Mouse (Mus musculus): ENCODE data around the gene Fibp. TPM values are rescaled to one million over a fixed set of nuclear protein-coding genes. Genes with fewer than 3 reads are reported as not detected.
A peak's percentile ranks its signal among the peaks of the same experiment; 100 is the strongest.

Fibp gene
- polyA plus RNA-seq, 1 experiment, result 88.6 TPM

GRCm38 (mm10) chr19:5455568-5455967 lies 4.8 kb upstream of the Fibp start:
- H3K4me1 ChIP-seq (ENCODE audit: control insufficient read depth, insufficient read depth, low read length), result peaks cover 1% of the 10 kb centered on the region; the same call in 1 of the 2 replicates
- H3K4me3 ChIP-seq (replicated peaks; ENCODE audit: control insufficient read depth, low read depth, low read length), result no peak overlapping the region
- 81% methylated on average over 8 of the region's 8 CpGs for WGBS
- TF ChIP-seq POLR2A (IDR thresholded peaks at IDR 0.05; ENCODE audit: borderline replicate concordance, control insufficient read depth, low read depth, low read length) (no peak), CTCF (IDR thresholded peaks at IDR 0.05; ENCODE audit: control insufficient read depth, insufficient read depth, low read length) (no peak)
- H3K27ac ChIP-seq (ENCODE audit: control insufficient read depth, insufficient read depth, low read depth, low read length, poor library complexity), result no peak overlapping the region

- peaks cover 1% of the 10 kb centered on the region; the same call in 1 of the 2 replicates for H3K4me1 ChIP-seq (ENCODE audit: control insufficient read depth, insufficient read depth, low read length)
- H3K27ac ChIP-seq (ENCODE audit: control insufficient read depth, insufficient read depth, low read depth, low read length, poor library complexity), result peak overlapping the region; percentile 86
- TF ChIP-seq CTCF (IDR thresholded peaks at IDR 0.05; ENCODE audit: control insufficient read depth, insufficient read depth, low read length), result no peak
- TF ChIP-seq POLR2A (IDR thresholded peaks at IDR 0.05; ENCODE audit: borderline replicate concordance, control insufficient read depth, low read depth, low read length), result no peak
- 1% methylated on average over 26 of the region's 26 CpGs for WGBS
- H3K4me3 ChIP-seq (replicated peaks; ENCODE audit: control insufficient read depth, low read depth, low read length), result peak overlapping the region; percentile 61
These were observed 4.0 kb upstream of the Fibp start for GRCm38 (mm10) chr19:5456241-5456921.

GRCm38 (mm10) chr19:5456922-5457745 lies 3.3 kb upstream of the Fibp start:
- Histone ChIP-seq H3K4me1 (ENCODE audit: control insufficient read depth, insufficient read depth, low read length) (peaks cover 1% of the 10 kb centered on the region; the same call in 1 of the 2 replicates), H3K4me3 (replicated peaks; ENCODE audit: control insufficient read depth, low read depth, low read length) (peak overlapping the region; percentile 73), H3K27ac (ENCODE audit: control insufficient read depth, insufficient read depth, low read depth, low read length, poor library complexity) (peak overlapping the region; percentile 86)
- TF ChIP-seq POLR2A (IDR thresholded peaks at IDR 0.05; ENCODE audit: borderline replicate concordance, control insufficient read depth, low read depth, low read length) (peak; percentile 91; the same call in 1 of the 2 replicates), CTCF (IDR thresholded peaks at IDR 0.05; ENCODE audit: control insufficient read depth, insufficient read depth, low read length) (no peak)
- WGBS, result under 1% methylated on average over 70 of the region's 70 CpGs

DNA sequence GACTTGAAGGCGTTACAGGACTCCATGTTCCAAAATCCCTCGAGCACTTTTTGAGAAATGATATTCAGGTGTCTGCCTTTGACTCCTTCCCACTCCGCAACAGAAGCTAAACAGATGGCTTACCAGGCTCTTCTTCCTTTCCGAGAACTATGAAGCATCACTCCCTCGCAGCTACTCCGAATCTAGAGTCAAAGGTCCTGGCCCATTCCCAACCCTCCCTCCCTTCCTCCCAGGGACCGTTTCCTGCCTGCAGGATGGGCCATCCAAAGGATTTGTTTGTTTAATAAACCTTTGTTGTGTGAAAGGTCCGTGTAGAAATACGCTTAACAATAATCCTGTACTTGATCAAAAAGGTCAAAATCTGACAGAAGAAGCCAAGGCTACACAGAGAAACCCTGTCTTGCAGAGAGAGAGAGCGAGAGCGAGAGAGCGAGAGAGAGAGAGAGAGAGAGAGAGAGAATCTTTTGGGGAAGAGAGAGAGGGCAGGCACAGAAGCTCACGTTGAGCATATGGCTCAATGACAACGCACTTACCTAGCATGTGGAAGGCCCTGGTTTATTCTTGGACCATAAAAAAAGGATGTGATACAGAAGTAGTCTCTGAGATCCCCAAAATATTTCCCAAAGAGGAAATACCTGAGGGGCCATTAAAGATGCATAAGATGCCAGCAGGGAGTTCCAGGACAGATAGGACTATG lies 2.5 kb upstream of the Fibp start, which contains the start of gene Ccdc85b:
TSS of gene Ccdc85b (minus strand) at position 149 of the 697 bp plus-strand sequence.
- TF ChIP-seq CTCF (IDR thresholded peaks at IDR 0.05; ENCODE audit: control insufficient read depth, insufficient read depth, low read length) (no peak), POLR2A (IDR thresholded peaks at IDR 0.05; ENCODE audit: borderline replicate concordance, control insufficient read depth, low read depth, low read length) (no peak)
- WGBS, result 11% methylated on average over 14 of the region's 14 CpGs
- Histone ChIP-seq H3K4me1 (ENCODE audit: control insufficient read depth, insufficient read depth, low read length) (peaks cover 1% of the 10 kb centered on the region; the same call in 1 of the 2 replicates), H3K4me3 (replicated peaks; ENCODE audit: control insufficient read depth, low read depth, low read length) (peak within 1 kb of the TSS; percentile 73), H3K27ac (ENCODE audit: control insufficient read depth, insufficient read depth, low read depth, low read length, poor library complexity) (peak within 1 kb of the TSS; percentile 86)

GRCm38 (mm10) chr19:5459019-5459418 lies 1.4 kb upstream of the Fibp start:
- no peak for TF ChIP-seq POLR2A (IDR thresholded peaks at IDR 0.05; ENCODE audit: borderline replicate concordance, control insufficient read depth, low read depth, low read length)
- WGBS, result 71% methylated on average over 7 of the region's 7 CpGs
- H3K4me1 ChIP-seq (ENCODE audit: control insufficient read depth, insufficient read depth, low read length), result peaks cover 1% of the 10 kb centered on the region; the same call in 1 of the 2 replicates
- H3K4me3 ChIP-seq (replicated peaks; ENCODE audit: control insufficient read depth, low read depth, low read length), result no peak overlapping the region
- H3K27ac ChIP-seq (ENCODE audit: control insufficient read depth, insufficient read depth, low read depth, low read length, poor library complexity), result no peak overlapping the region

DNA sequence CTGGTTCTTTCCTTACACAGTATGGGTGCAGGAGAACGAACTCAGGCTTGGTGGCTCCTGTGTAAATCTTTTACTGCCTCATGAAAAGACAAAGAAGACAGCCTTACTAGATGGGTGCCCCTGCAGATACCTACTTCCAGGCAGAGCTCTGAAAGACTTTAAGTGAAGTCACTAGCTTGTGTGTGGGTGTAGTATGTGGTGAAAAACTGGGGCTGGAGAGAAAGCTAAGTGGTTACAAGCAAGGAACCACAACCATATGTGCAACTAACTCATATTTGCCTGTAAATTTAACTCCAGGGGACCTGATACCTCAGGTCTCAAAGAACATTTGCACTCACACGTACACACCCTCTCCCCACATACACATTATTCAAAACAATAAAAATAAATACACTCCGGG lies 519 bp upstream of the Fibp start:
- Histone ChIP-seq H3K4me1 (ENCODE audit: control insufficient read depth, insufficient read depth, low read length) (peaks cover 1% of the 10 kb centered on the region; the same call in 1 of the 2 replicates), H3K27ac (ENCODE audit: control insufficient read depth, insufficient read depth, low read depth, low read length, poor library complexity) (no peak overlapping the region), H3K4me3 (replicated peaks; ENCODE audit: control insufficient read depth, low read depth, low read length) (no peak overlapping the region)
- 30% methylated on average over 3 of the region's 3 CpGs for WGBS
- no peak for TF ChIP-seq POLR2A (IDR thresholded peaks at IDR 0.05; ENCODE audit: borderline replicate concordance, control insufficient read depth, low read depth, low read length)
- no peak for TF ChIP-seq CTCF (IDR thresholded peaks at IDR 0.05; ENCODE audit: control insufficient read depth, insufficient read depth, low read length)

- 75% methylated on average over 6 of the region's 6 CpGs for WGBS
- no peak overlapping the region for H3K4me3 ChIP-seq (replicated peaks; ENCODE audit: control insufficient read depth, low read depth, low read length)
- peaks cover 1% of the 10 kb centered on the region; the same call in 1 of the 2 replicates for H3K4me1 ChIP-seq (ENCODE audit: control insufficient read depth, insufficient read depth, low read length)
These were observed 996 bp downstream of the Fibp start for GRCm38 (mm10) chr19:5461411-5461810.

GRCm38 (mm10) chr19:5463212-5463611 lies 2.8 kb downstream of the Fibp start:
- TF ChIP-seq POLR2A (IDR thresholded peaks at IDR 0.05; ENCODE audit: borderline replicate concordance, control insufficient read depth, low read depth, low read length) (no peak), CTCF (IDR thresholded peaks at IDR 0.05; ENCODE audit: control insufficient read depth, insufficient read depth, low read length) (no peak)
- Histone ChIP-seq H3K27ac (ENCODE audit: control insufficient read depth, insufficient read depth, low read depth, low read length, poor library complexity) (no peak overlapping the region), H3K4me1 (ENCODE audit: control insufficient read depth, insufficient read depth, low read length) (no peaks in the 10 kb centered on the region), H3K4me3 (replicated peaks; ENCODE audit: control insufficient read depth, low read depth, low read length) (no peak overlapping the region)
- WGBS, result 89% methylated on average over 9 of the region's 9 CpGs

More at GRCm38 (mm10) chr19:5461411-5461810, 996 bp downstream of the Fibp start:
- no peak overlapping the region for H3K27ac ChIP-seq (ENCODE audit: control insufficient read depth, insufficient read depth, low read depth, low read length, poor library complexity)
- TF ChIP-seq POLR2A (IDR thresholded peaks at IDR 0.05; ENCODE audit: borderline replicate concordance, control insufficient read depth, low read depth, low read length) (no peak), CTCF (IDR thresholded peaks at IDR 0.05; ENCODE audit: control insufficient read depth, insufficient read depth, low read length) (no peak)

All from bone marrow, adult 2 months (tissue).